Mouse (Mus musculus) hindbrain, postnatal 0 days (tissue): ENCODE results near the gene Ntrk1. TPM values are rescaled to one million over a fixed set of nuclear protein-coding genes. Genes with fewer than 3 reads are reported as not detected.

Experiments
- ATAC-seq: fragments of 200-750 bp; cut with Nextera tagmentation; 2 replicates; pipeline ENCODE4 v1.8.0; 2017; ENCODE audit warnings: mild to moderate bottlenecking, moderate TSS enrichment, moderate library complexity
- DNase-seq: peaks from one replicate; pipeline ENCODE4 v3.0.0-alpha.2; 2015; ENCODE audit warnings: low spot score
- H3K27ac ChIP-seq: fragments of 300-500 bp; sonication (generic); 2 replicates; pipeline ENCODE4 v1.5.1; 2014; ENCODE audit warnings: mild to moderate bottlenecking
- H3K27me3 ChIP-seq: fragments of 300-500 bp; sonication (generic); 2 replicates; pipeline ENCODE4 v1.6.1; 2014; ENCODE audit warnings: low read length, mixed read lengths; ENCODE audit not compliant: insufficient read depth
- H3K36me3 ChIP-seq: fragments of 300-500 bp; sonication (generic); 2 replicates; pipeline ENCODE4 v1.6.1; 2014; ENCODE audit warnings: low read length, mixed read lengths; ENCODE audit not compliant: insufficient read depth
- H3K4me1 ChIP-seq: fragments of 300-500 bp; sonication (generic); 2 replicates; pipeline ENCODE4 v1.6.1; 2014; ENCODE audit warnings: antibody characterized with exemption, low read length, mixed read lengths; ENCODE audit not compliant: insufficient read depth
- H3K4me2 ChIP-seq: fragments of 300-500 bp; sonication (generic); 2 replicates; pipeline ENCODE4 v1.6.1; 2014; ENCODE audit warnings: low read depth, mild to moderate bottlenecking, low read length, moderate library complexity, mixed read lengths
- H3K4me3 ChIP-seq: fragments of 300-500 bp; sonication (generic); 2 replicates; pipeline ENCODE4 v1.5.1; 2014; ENCODE audit warnings: low read length
- H3K9ac ChIP-seq: fragments of 300-500 bp; sonication (generic); replicated peaks from 2 replicates; pipeline ENCODE4 v1.6.1; 2014; ENCODE audit warnings: mild to moderate bottlenecking, low read length, moderate library complexity, mixed read lengths
- H3K9me3 ChIP-seq: fragments of 300-500 bp; sonication (generic); 2 replicates; pipeline ENCODE4 v1.6.1; 2016; ENCODE audit warnings: low read length, mixed read lengths
- CTCF ChIP-seq: IDR thresholded peaks from 2 replicates; pipeline ENCODE4 v1.5.1; 2016; ENCODE audit warnings: antibody characterized with exemption, control low read depth, low read depth
- WGBS: fragments of 180-500 bp; shearing (Covaris S2); extraction: QIAGEN DNeasy Blood & Tissue Kit; methylation state at CpG from one replicate; pipeline ENCODE4 v1.1.7; 2014; 5-methylcytosine and 5-hydroxymethylcytosine counted together
- polyA plus RNA-seq: library from polyadenylated mRNA; unstranded; fragments of >200 nt; fragmentation: Nextera tagmentation; extraction: Ambion mirVana; gene quantifications from 2 replicates; pipeline ENCODE4 v1.2.1, GENCODE M21; 2015
- total RNA-seq: library from RNA; depleted of rRNA; stranded (reverse); fragments of >200 nt; gene quantifications from 2 replicates; pipeline ENCODE4 v1.2.3, GENCODE M21; 2014

Ntrk1 gene
- total and polyA plus RNA-seq, 2 experiments from 2014 or later, result 4.8 to 5.2 TPM

DNA sequence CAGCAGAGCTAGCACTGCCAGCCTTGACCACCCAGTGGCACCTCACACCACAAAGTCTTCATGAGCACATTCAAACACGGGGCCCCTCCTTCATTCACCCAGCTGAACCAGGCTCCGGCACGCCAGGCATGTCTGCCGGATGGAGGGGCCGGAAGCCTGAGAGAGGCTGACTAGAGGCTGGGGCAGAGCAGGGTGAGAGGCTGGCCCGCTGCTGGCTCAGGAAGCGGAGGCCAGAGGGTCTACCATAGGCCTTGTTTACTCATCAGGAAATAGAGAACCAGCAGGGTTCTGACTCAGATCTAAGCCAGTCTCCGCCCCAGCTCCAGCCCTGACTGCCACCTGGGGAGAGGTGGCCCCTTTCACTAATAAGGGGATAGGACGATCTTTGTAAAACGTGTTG lies 29.9 kb downstream of the Ntrk1 start:
- no peaks in the 10 kb centered on the region for H3K36me3 ChIP-seq
- peak overlapping the region; percentile 32; the same call in 1 of the 2 replicates for H3K27ac ChIP-seq
- TF ChIP-seq CTCF, result no peak
- no peak overlapping the region for H3K4me2 ChIP-seq
- no peaks in the 10 kb centered on the region; the same call in 1 of the 2 replicates for H3K4me1 ChIP-seq
- DNase-seq, result no peak
- WGBS, result 26% methylated on average over 10 of the region's 10 CpGs
- H3K9me3 ChIP-seq, result no peaks in the 10 kb centered on the region
- H3K4me3 ChIP-seq, result no peak overlapping the region
- no peak for ATAC-seq
- peaks cover 4% of the 10 kb centered on the region; the same call in 1 of the 2 replicates for H3K27me3 ChIP-seq
- no peak overlapping the region for H3K9ac ChIP-seq

DNA sequence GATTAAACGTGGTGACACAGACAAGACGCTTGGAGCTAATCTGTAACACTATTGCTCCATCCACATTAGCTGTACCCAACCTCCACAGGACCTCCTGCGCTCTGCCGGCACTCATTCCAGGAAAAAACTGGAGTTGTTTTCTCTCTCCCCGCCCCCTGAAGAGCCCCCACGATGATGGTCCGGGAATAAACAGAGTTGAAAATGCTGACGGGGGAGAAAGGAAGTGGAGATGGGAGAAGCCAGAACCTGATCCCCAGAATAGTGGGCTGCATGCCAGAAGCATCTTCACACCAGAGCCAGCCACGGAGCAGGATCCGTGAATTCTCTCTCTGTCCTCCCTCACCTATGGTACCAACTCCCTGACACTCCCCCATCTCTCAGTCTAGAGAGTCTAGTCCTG lies 30.5 kb downstream of the Ntrk1 start:
- peaks cover 1% of the 10 kb centered on the region; the same call in 1 of the 2 replicates for H3K27me3 ChIP-seq
- H3K9ac ChIP-seq, result 0 out of 2 replicates have a peak overlapping the region, but pooled peaks have one; percentile 5
- ATAC-seq, result no peak
- no peak overlapping the region for H3K4me2 ChIP-seq
- H3K4me3 ChIP-seq, result no peak overlapping the region
- TF ChIP-seq CTCF, result no peak
- WGBS, result 27% methylated on average over 10 of the region's 10 CpGs
- H3K9me3 ChIP-seq, result no peaks in the 10 kb centered on the region
- H3K27ac ChIP-seq, result peak overlapping the region; percentile 51
- peak; percentile 28 for DNase-seq
- H3K4me1 ChIP-seq, result no peaks in the 10 kb centered on the region; the same call in 1 of the 2 replicates
- no peaks in the 10 kb centered on the region for H3K36me3 ChIP-seq

DNA sequence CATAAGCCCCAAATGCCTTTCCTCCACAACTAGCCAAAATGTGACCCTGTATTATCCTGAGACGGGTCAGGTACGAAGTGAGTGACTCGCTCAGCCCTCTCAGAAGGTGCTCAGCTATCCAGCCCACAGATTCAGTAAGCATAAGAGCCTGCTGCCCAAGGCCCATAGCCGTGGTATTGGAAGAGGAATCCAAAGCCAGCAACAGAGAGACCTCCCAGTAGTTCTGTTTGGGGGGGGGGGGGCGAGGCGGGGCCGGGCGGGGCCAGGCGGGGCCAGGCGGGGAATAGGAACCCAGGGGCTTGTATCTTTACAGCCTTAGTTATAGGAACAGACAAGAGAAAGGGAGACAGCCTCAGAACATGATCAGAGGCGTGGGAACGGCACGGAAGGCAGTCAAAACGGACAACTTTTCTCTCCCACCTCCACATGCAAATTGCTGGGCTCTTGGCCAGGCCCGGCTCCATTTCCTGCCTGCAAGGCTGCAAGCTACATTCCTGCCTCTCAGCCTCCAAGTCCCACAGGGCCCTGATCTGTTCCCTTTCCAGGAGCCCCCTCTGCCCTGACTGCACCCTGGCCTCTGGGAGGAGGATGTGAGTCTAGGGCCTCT lies 31.2 kb downstream of the Ntrk1 start:
- Histone ChIP-seq H3K9me3 (no peaks in the 10 kb centered on the region), H3K4me1 (no peaks in the 10 kb centered on the region; the same call in 1 of the 2 replicates), H3K27ac (peak overlapping the region; percentile 51), H3K4me3 (no peak overlapping the region), H3K9ac (0 out of 2 replicates have a peak overlapping the region, but pooled peaks have one; percentile 5), H3K27me3 (no peaks in the 10 kb centered on the region), H3K4me2 (0 out of 2 replicates have a peak overlapping the region, but pooled peaks have one; percentile 16), H3K36me3 (no peaks in the 10 kb centered on the region)
- peak; percentile 56 for DNase-seq
- 23% methylated on average over 13 of the region's 15 CpGs for WGBS
- no peak for TF ChIP-seq CTCF
- ATAC-seq, result no peak

DNA sequence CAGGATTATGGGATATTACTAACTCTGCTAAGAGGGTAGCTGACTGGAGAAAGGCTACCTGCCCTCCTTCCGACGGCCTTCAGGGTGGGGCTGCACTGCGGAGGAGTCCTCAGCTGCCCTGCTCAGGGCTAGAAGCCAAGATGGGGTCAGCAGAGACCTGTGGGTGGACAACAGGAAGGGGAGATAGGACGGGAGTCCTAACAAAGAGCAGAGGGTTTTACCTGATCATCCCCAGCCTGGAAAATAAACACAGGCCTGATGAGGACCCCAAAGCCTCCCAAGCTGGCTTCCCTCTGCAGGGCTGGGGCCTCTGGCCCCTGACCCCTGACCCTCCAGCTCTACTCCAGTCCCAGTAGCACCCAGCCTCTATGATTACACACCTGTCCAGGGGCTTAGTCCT lies 31.8 kb downstream of the Ntrk1 start:
- WGBS, result 75% methylated on average over 4 of the region's 4 CpGs
- no peak for TF ChIP-seq CTCF
- H3K9me3 ChIP-seq, result no peaks in the 10 kb centered on the region
- no peak for DNase-seq
- no peak overlapping the region for H3K9ac ChIP-seq
- no peak for ATAC-seq
- H3K36me3 ChIP-seq, result no peaks in the 10 kb centered on the region
- no peak overlapping the region for H3K4me3 ChIP-seq
- no peaks in the 10 kb centered on the region; the same call in 1 of the 2 replicates for H3K4me1 ChIP-seq
- no peaks in the 10 kb centered on the region for H3K27me3 ChIP-seq
- 0 out of 2 replicates have a peak overlapping the region, but pooled peaks have one; percentile 51 for H3K27ac ChIP-seq
- no peak overlapping the region for H3K4me2 ChIP-seq

DNA sequence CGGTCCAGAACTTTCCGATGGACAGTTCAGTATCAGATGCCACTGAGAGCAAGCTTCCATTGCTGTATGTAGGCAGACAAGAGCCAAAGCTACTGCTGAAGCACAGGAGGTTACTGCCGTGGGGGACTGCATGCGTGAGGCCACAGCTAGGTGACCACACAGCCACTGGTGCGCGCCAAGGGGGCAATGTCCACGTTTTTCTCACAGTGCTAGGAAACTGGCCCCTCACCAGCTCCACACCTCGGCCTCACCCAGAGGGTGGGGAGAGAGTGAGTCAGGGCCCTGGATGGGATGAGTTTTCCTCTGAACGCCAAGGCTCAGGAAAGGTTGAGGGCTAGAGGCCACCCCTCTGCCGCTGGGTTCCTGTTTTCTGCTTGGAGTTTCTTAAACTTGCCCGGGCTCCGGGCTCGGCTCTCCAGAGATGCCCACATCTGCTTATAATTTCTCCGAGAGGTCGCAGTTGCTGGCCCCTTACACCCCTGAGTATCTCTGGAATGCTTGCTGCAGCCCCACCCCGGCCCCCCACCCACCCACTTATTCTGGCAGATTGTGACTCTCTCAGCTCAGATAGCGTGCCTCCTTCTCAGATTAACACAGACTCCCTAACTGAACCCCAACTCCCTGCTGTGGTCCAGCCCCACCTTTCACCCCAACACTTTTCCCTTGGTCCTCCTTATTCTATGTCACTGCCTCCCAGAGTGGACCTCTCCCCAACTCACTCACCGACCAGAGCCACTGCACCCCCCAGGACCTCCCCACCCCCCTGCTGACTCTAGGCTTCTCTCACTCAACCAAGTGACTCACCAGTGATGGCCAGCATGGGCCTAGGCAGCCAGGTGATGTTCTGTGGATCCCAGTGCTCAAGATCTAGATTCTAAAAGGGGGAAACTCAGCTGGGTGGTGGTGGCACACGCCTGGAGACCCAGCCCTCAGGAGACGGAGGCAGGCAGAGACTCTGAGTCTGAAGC lies 33.3 kb downstream of the Ntrk1 start:
- Histone ChIP-seq H3K27me3 (no peaks in the 10 kb centered on the region), H3K4me1 (no peaks in the 10 kb centered on the region; the same call in 1 of the 2 replicates), H3K4me3 (no peak overlapping the region), H3K36me3 (no peaks in the 10 kb centered on the region), H3K9ac (no peak overlapping the region), H3K9me3 (no peaks in the 10 kb centered on the region), H3K27ac (no peak overlapping the region), H3K4me2 (no peak overlapping the region)
- ATAC-seq, result no peak
- 74% methylated on average over 20 of the region's 20 CpGs for WGBS
- TF ChIP-seq CTCF, result no peak
- DNase-seq, result no peak

DNA sequence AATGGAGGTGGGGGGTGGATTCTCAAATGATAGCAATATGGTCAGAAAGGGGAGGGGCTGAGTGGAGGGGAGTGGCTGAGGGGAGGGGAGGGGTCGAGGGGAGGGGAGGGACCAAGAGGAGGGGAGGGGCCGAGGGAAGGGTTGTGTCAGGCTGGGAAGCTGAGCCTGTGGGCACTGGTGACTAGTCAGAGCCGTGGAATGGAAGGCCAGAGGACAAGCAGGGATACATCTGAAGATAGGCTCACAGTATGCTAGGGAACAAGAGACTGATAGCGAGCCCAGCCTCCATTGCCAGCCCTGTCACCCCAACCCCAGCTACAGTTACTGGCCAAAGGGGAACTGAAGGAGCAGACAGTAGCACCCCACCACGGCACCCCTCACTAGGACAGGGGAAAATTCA lies 36.3 kb downstream of the Ntrk1 start:
- ATAC-seq, result no peak
- Histone ChIP-seq H3K9me3 (no peaks in the 10 kb centered on the region), H3K4me1 (no peaks in the 10 kb centered on the region; the same call in 1 of the 2 replicates), H3K27ac (no peak overlapping the region), H3K4me2 (no peak overlapping the region), H3K36me3 (no peaks in the 10 kb centered on the region), H3K9ac (no peak overlapping the region), H3K27me3 (no peaks in the 10 kb centered on the region), H3K4me3 (no peak overlapping the region)
- TF ChIP-seq CTCF, result no peak
- 47% methylated on average over 4 of the region's 5 CpGs for WGBS
- no peak for DNase-seq
